Mouse (Mus musculus): Measurements from ENCODE around the gene Lyzl6. TPM values are rescaled to one million over a fixed set of nuclear protein-coding genes. Genes with fewer than 3 reads are reported as not detected.

Gene Lyzl6
- polyA plus RNA-seq, 2 experiments, result not detected

DNA sequence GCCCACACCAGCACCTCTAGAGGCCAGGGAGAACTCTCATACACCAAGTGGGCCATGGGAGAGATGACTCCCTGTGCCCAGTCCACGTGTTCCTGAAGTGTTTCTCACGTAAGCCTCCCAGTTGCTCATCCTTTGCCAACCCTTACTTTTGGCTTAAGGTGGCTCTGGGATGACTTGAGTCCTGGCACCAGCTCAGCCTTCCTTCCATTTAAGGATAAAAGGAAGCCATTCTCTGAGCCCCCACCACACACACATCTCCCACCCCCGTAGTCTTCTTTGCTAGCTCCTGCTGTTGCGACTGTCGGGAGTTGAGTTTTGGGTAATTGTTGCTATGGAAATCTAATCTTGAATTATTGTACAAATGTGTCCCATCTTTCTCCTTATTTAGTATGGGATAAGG, 23.9 kb upstream of the Lyzl6 start:
- ATAC-seq (ENCODE audit: insufficient read depth) (no peak), DNase-seq (ENCODE audit: low read depth in 3 of 3, low spot score in 3 of 3) (no peak)
- Histone ChIP-seq H3K9me3 (ENCODE audit: control insufficient read depth, low read length) (no peaks in the 10 kb centered on the region), H3K9ac (replicated peaks) (no peak overlapping the region), H3K4me3 (ENCODE audit: insufficient read depth in 1 of 2, low read depth in 2 of 2, low read length in 2 of 2) (no peak overlapping the region), H3K4me1 (replicated peaks; ENCODE audit: control insufficient read depth in 2 of 2, insufficient read depth in 2 of 2, low read length in 1 of 2) (no peaks in the 10 kb centered on the region), H3K27me3 (ENCODE audit: control insufficient read depth, insufficient read depth, low read length) (no peaks in the 10 kb centered on the region), H3K36me3 (replicated peaks; ENCODE audit: control insufficient read depth, insufficient read depth, low read depth) (no peaks in the 10 kb centered on the region), H3K27ac (no peak overlapping the region), H3K4me2 (ENCODE audit: low read depth) (no peak overlapping the region)
- 60% methylated on average over 5 of the region's 5 CpGs for WGBS (ENCODE audit: insufficient replicate concordance)
- TF ChIP-seq CTCF (IDR thresholded peaks at IDR 0.05; ENCODE audit: low read depth) (no peak), EP300 (IDR thresholded peaks at IDR 0.05; ENCODE audit: low read depth) (no peak)

- WGBS (ENCODE audit: insufficient replicate concordance), result 51% methylated on average over 4 of the region's 4 CpGs
- Histone ChIP-seq H3K27ac (no peak overlapping the region), H3K4me3 (ENCODE audit: insufficient read depth in 1 of 2, low read depth in 2 of 2, low read length in 2 of 2) (no peak overlapping the region), H3K4me2 (ENCODE audit: low read depth) (no peak overlapping the region), H3K4me1 (replicated peaks; ENCODE audit: control insufficient read depth in 2 of 2, insufficient read depth in 2 of 2, low read length in 1 of 2) (no peaks in the 10 kb centered on the region), H3K27me3 (ENCODE audit: control insufficient read depth, insufficient read depth, low read length) (no peaks in the 10 kb centered on the region), H3K36me3 (replicated peaks; ENCODE audit: control insufficient read depth, insufficient read depth, low read depth) (no peaks in the 10 kb centered on the region), H3K9me3 (ENCODE audit: control insufficient read depth, low read length) (no peaks in the 10 kb centered on the region), H3K9ac (replicated peaks) (no peak overlapping the region)
- DNase-seq (ENCODE audit: low read depth in 3 of 3, low spot score in 3 of 3) (no peak), ATAC-seq (ENCODE audit: insufficient read depth) (no peak)
- TF ChIP-seq EP300 (IDR thresholded peaks at IDR 0.05; ENCODE audit: low read depth) (no peak), CTCF (IDR thresholded peaks at IDR 0.05; ENCODE audit: low read depth) (no peak)
Measured at GRCm38 (mm10) chr11:103661863-103662262, 23.2 kb upstream of the Lyzl6 start.

- Histone ChIP-seq H3K4me2 (ENCODE audit: low read depth) (no peak overlapping the region), H3K4me3 (ENCODE audit: insufficient read depth in 1 of 2, low read depth in 2 of 2, low read length in 2 of 2) (no peak overlapping the region), H3K27ac (no peak overlapping the region), H3K4me1 (replicated peaks; ENCODE audit: control insufficient read depth in 2 of 2, insufficient read depth in 2 of 2, low read length in 1 of 2) (no peaks in the 10 kb centered on the region), H3K27me3 (ENCODE audit: control insufficient read depth, insufficient read depth, low read length) (no peaks in the 10 kb centered on the region), H3K9me3 (ENCODE audit: control insufficient read depth, low read length) (no peaks in the 10 kb centered on the region), H3K36me3 (replicated peaks; ENCODE audit: control insufficient read depth, insufficient read depth, low read depth) (no peaks in the 10 kb centered on the region), H3K9ac (replicated peaks) (no peak overlapping the region)
- no peak for TF ChIP-seq CTCF (IDR thresholded peaks at IDR 0.05; ENCODE audit: low read depth)
- no peak for TF ChIP-seq EP300 (IDR thresholded peaks at IDR 0.05; ENCODE audit: low read depth)
- DNase-seq (ENCODE audit: low read depth in 3 of 3, low spot score in 3 of 3) (no peak), ATAC-seq (ENCODE audit: insufficient read depth) (no peak)
- 63% methylated on average over 7 of the region's 7 CpGs for WGBS (ENCODE audit: insufficient replicate concordance)
Measured at GRCm38 (mm10) chr11:103658189-103658588, 19.5 kb upstream of the Lyzl6 start.

- H3K27me3 ChIP-seq (ENCODE audit: control insufficient read depth, insufficient read depth, low read length), result peaks cover 4% of the 10 kb centered on the region
- H3K9ac ChIP-seq (replicated peaks), result no peak overlapping the region
- H3K4me1 ChIP-seq (replicated peaks; ENCODE audit: control insufficient read depth in 2 of 2, insufficient read depth in 2 of 2, low read length in 1 of 2), result no peaks in the 10 kb centered on the region
- H3K4me2 ChIP-seq (ENCODE audit: low read depth), result no peak overlapping the region
- no peak overlapping the region for H3K4me3 ChIP-seq (ENCODE audit: insufficient read depth in 1 of 2, low read depth in 2 of 2, low read length in 2 of 2)
- no peak for ATAC-seq (ENCODE audit: insufficient read depth)
- TF ChIP-seq CTCF (IDR thresholded peaks at IDR 0.05; ENCODE audit: low read depth), result no peak
- TF ChIP-seq EP300 (IDR thresholded peaks at IDR 0.05; ENCODE audit: low read depth), result no peak
- H3K9me3 ChIP-seq (ENCODE audit: control insufficient read depth, low read length), result no peaks in the 10 kb centered on the region
- no peak overlapping the region for H3K27ac ChIP-seq
- DNase-seq (ENCODE audit: low read depth in 3 of 3, low spot score in 3 of 3), result peak in 2 of 3 experiments; percentile 19 to 28
- H3K36me3 ChIP-seq (replicated peaks; ENCODE audit: control insufficient read depth, insufficient read depth, low read depth), result no peaks in the 10 kb centered on the region
- 3% methylated on average over 3 of the region's 3 CpGs for WGBS (ENCODE audit: insufficient replicate concordance)
Measured at GRCm38 (mm10) chr11:103656520-103656919, 17.8 kb upstream of the Lyzl6 start.

- no peak for DNase-seq (ENCODE audit: low read depth in 3 of 3, low spot score in 3 of 3)
- Histone ChIP-seq H3K36me3 (replicated peaks; ENCODE audit: control insufficient read depth, insufficient read depth, low read depth) (no peaks in the 10 kb centered on the region), H3K27me3 (ENCODE audit: control insufficient read depth, insufficient read depth, low read length) (peaks cover 34% of the 10 kb centered on the region), H3K4me2 (ENCODE audit: low read depth) (no peak overlapping the region), H3K4me3 (ENCODE audit: insufficient read depth in 1 of 2, low read depth in 2 of 2, low read length in 2 of 2) (no peak overlapping the region), H3K4me1 (replicated peaks; ENCODE audit: control insufficient read depth in 2 of 2, insufficient read depth in 2 of 2, low read length in 1 of 2) (no peaks in the 10 kb centered on the region), H3K27ac (no peak overlapping the region), H3K9ac (replicated peaks) (no peak overlapping the region), H3K9me3 (ENCODE audit: control insufficient read depth, low read length) (no peaks in the 10 kb centered on the region)
- 52% methylated on average over 10 of the region's 10 CpGs for WGBS (ENCODE audit: insufficient replicate concordance)
- no peak for ATAC-seq (ENCODE audit: insufficient read depth)
- TF ChIP-seq EP300 (IDR thresholded peaks at IDR 0.05; ENCODE audit: low read depth) (no peak), CTCF (IDR thresholded peaks at IDR 0.05; ENCODE audit: low read depth) (no peak)
Measured at GRCm38 (mm10) chr11:103653359-103653965, 14.8 kb upstream of the Lyzl6 start.
